Mouse (Mus musculus) gastrocnemius, postnatal 25 days (tissue): ENCODE data around the gene Col8a1. TPM values are rescaled to one million over a fixed set of nuclear protein-coding genes. Genes with fewer than 3 reads are reported as not detected.

Experiments used
- total RNA-seq, 2 experiments: library from RNA; stranded (reverse); gene quantifications; 1 replicate in 1 of 2; 2 replicates in 1 of 2; pipeline ENCODE4 v1.2.3; 2021

Gene Col8a1
- total RNA-seq, 2 experiments from 2014 or later: 6.3 to 9.1 TPM

Other genes starting within 250 kb of the Col8a1 start
- gene Cmss1, start 147.9 kb downstream of the Col8a1 start, total RNA-seq: 10 to 100 TPM; 27.5 to 28.7 TPM